Mouse (Mus musculus) embryonic facial prominence, embryonic 11.5 days (tissue): Measurements from ENCODE around the gene Rnf208. TPM values are rescaled to one million over a fixed set of nuclear protein-coding genes. Genes with fewer than 3 reads are reported as not detected.

Experiments
- ATAC-seq: fragments of 200-750 bp; cut with Nextera tagmentation; replicated peaks from 2 replicates; pipeline ENCODE4 v1.8.0; 2017; ENCODE audit warnings: low read depth; ENCODE audit not compliant: insufficient number of reproducible peaks, low FRiP score, low TSS enrichment
- DNase-seq: peaks from one replicate; pipeline ENCODE4 v3.0.0-alpha.2; 2015; ENCODE audit warnings: low spot score
- H3K27ac ChIP-seq: fragments of 300-500 bp; sonication (generic); replicated peaks from 2 replicates; pipeline ENCODE4 v1.5.1; 2014; ENCODE audit warnings: mild to moderate bottlenecking, low read depth, low read length, control low read depth
- H3K27me3 ChIP-seq: fragments of 300-500 bp; sonication (generic); 2 replicates; pipeline ENCODE4 v1.6.1; 2014; ENCODE audit warnings: mild to moderate bottlenecking, low read length, moderate library complexity, mixed read lengths; ENCODE audit not compliant: control insufficient read depth, insufficient read depth
- H3K36me3 ChIP-seq: fragments of 300-500 bp; sonication (generic); replicated peaks from 2 replicates; pipeline ENCODE4 v1.6.1; 2014; ENCODE audit warnings: low read depth, mild to moderate bottlenecking, low read length, moderate library complexity, mixed read lengths; ENCODE audit not compliant: control insufficient read depth, insufficient read depth
- H3K4me1 ChIP-seq: fragments of 300-500 bp; sonication (generic); 2 replicates; pipeline ENCODE4 v1.6.1; 2014; ENCODE audit warnings: low read length, mixed read lengths; ENCODE audit not compliant: control insufficient read depth, insufficient read depth
- H3K4me2 ChIP-seq: fragments of 300-500 bp; sonication (generic); 2 replicates; pipeline ENCODE4 v1.6.1; 2014; ENCODE audit warnings: low read depth, mild to moderate bottlenecking, control low read depth, low read length, moderate library complexity
- H3K4me3 ChIP-seq: fragments of 300-500 bp; sonication (generic); 2 replicates; pipeline ENCODE4 v1.5.1; 2014; ENCODE audit warnings: low read depth, low read length, control low read depth
- H3K9ac ChIP-seq: fragments of 300-500 bp; sonication (generic); replicated peaks from 2 replicates; pipeline ENCODE4 v1.6.1; 2014; ENCODE audit warnings: mild to moderate bottlenecking, control low read depth, low read length
- H3K9me3 ChIP-seq: fragments of 300-500 bp; sonication (generic); replicated peaks from 2 replicates; pipeline ENCODE4 v1.6.1; 2016; ENCODE audit warnings: mild to moderate bottlenecking, low read length, inconsistent platforms, mixed read lengths; ENCODE audit not compliant: control insufficient read depth
- WGBS: fragments of 180-500 bp; shearing (Covaris S2); extraction: QIAGEN DNeasy Blood & Tissue Kit; methylation state at CpG from one replicate; pipeline ENCODE4 v1.1.7; 2014; 5-methylcytosine and 5-hydroxymethylcytosine counted together
- polyA plus RNA-seq: library from polyadenylated mRNA; unstranded; fragments of >200 nt; fragmentation: Nextera tagmentation; extraction: Ambion mirVana; gene quantifications from 2 replicates; pipeline ENCODE4 v1.2.1, GENCODE M21; 2014

The Rnf208 gene
- polyA plus RNA-seq, 1 experiment from 2014 or later, result 7.4 TPM

- no peak overlapping the region for H3K4me2 ChIP-seq
- no peaks in the 10 kb centered on the region for H3K9me3 ChIP-seq
- no peak overlapping the region for H3K27ac ChIP-seq
- DNase-seq (no peak), ATAC-seq (no peak)
- peaks cover 9% of the 10 kb centered on the region for H3K4me1 ChIP-seq
- H3K9ac ChIP-seq, result no peak overlapping the region
- H3K4me3 ChIP-seq, result no peak overlapping the region
- H3K36me3 ChIP-seq, result no peaks in the 10 kb centered on the region; the same call in 1 of the 2 replicates
- WGBS, result 64% methylated on average over 6 of the region's 6 CpGs
- peaks cover 12% of the 10 kb centered on the region for H3K27me3 ChIP-seq
These were observed 24.0 kb downstream of the Rnf208 start for GRCm38 (mm10) chr2:25265897-25266656.

DNA sequence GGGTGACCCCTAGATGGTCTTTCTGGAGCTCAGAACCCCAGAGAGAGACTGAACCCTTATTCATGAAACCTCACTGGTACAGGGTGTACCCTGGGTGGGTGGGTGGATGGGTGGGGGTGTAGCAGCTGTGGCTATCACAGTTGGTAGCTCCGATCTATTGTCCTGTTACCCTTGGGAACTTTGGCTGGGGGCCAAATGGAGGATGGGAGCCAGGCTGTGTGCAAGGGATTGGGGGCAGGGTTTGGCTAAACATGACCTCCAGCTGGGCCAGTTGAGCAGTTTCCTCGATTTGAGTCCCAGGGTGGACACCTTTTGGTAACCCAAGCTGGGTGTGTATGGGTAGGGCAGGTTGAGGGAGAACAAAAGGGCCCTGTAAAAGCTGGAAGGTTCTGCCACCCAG, 24.7 kb downstream of the Rnf208 start:
- WGBS, result 58% methylated on average over 2 of the region's 2 CpGs
- ATAC-seq, result no peak
- H3K4me1 ChIP-seq, result peaks cover 9% of the 10 kb centered on the region
- H3K9me3 ChIP-seq, result no peaks in the 10 kb centered on the region
- no peak overlapping the region for H3K4me3 ChIP-seq
- no peak overlapping the region for H3K9ac ChIP-seq
- no peak overlapping the region for H3K4me2 ChIP-seq
- H3K27ac ChIP-seq, result no peak overlapping the region
- no peaks in the 10 kb centered on the region; the same call in 1 of the 2 replicates for H3K36me3 ChIP-seq
- peaks cover 12% of the 10 kb centered on the region for H3K27me3 ChIP-seq
- DNase-seq, result no peak

DNA sequence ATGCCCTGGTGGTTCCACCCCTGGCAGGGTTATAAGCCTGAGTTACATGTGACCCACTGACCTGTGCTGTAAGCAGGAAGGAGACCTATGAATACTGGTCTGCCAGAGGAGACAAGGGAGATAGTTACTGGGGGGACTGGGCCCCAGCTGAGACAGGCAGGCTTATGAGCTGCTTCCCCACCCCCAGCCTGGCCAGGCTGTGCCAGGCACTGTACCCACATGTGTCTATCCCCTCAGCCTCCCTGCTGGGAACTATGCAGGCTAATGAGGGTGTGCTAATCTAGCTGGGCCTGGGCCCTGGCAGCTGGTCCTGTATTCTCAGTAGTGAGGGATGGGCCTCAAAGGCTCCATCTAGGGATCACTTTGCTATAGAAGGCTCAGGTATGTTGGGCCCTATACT, 25.2 kb downstream of the Rnf208 start:
- Histone ChIP-seq H3K27ac (no peak overlapping the region), H3K9me3 (no peaks in the 10 kb centered on the region), H3K4me2 (no peak overlapping the region), H3K36me3 (no peaks in the 10 kb centered on the region; the same call in 1 of the 2 replicates), H3K4me1 (peaks cover 9% of the 10 kb centered on the region), H3K4me3 (no peak overlapping the region), H3K9ac (no peak overlapping the region), H3K27me3 (peaks cover 12% of the 10 kb centered on the region)
- ATAC-seq (no peak), DNase-seq (no peak)

DNA sequence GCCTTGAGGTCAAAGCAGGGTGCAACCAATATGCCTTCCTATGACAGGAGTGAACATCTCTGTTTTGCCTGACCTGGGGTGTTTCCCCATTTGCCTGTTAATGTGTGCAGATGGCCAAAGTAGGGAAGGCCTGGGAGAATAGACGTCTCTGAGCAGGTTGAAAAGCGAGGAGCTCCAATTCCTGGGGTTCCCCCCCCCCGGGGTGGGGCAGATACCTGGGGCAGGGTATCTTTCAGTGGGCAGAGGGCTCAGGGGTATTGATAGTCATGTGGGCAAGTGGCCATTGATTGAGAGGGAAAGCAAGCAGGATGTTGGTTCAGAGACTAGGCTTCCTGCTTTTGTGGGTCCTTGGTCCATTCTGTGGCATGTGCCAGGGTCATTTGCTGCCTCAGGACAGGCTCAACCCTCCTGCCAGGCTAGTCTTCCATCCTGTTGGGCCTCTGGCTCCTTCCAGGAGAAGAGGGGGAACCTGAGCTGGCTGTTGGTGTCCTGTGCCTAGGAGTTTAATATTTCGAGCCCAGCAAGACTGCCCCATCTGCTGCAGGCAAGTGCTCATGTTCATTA, 25.8 kb downstream of the Rnf208 start:
- peaks cover 12% of the 10 kb centered on the region for H3K27me3 ChIP-seq
- H3K36me3 ChIP-seq, result no peaks in the 10 kb centered on the region; the same call in 1 of the 2 replicates
- no peak overlapping the region for H3K4me3 ChIP-seq
- H3K9ac ChIP-seq, result no peak overlapping the region
- no peak for DNase-seq
- no peak overlapping the region for H3K27ac ChIP-seq
- peaks cover 9% of the 10 kb centered on the region for H3K4me1 ChIP-seq
- 74% methylated on average over 4 of the region's 4 CpGs for WGBS
- ATAC-seq, result no peak
- H3K4me2 ChIP-seq, result no peak overlapping the region
- no peaks in the 10 kb centered on the region for H3K9me3 ChIP-seq

DNA sequence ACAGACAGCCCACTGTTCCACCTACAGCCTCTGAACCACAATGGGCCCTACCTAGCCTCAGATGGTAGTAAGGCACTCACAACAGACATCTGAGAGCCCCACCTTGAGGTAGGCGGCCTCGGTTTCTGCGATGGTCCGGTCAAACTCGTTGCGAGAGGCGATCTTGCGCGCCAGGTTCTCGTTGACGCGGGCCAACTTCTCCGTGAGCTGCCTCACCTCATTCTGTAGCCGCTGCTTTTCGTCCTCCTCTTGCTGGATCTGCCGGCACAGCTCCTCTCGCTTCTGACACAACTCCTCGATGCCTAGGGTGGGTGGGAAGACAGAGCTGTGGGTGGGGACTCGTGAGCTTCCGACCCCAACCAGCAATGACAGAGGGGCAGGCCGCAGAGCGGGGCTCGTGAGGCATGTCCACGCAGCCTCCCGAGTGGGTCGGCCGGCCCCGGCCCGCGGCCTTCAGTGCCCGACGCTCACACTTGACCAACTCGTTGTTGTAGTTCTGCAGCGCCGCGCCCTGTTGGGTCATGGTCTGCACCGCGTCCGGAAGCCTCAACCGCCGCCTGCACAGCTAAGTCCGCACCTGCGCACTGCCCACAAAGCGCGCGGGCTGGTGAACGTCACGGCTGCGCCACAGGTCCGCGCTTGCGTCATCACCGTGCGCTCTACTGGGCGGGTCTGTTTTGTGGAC, 29.9 kb downstream of the Rnf208 start, which contains the start of the genes Ssna1 and Anapc2:
Gene Ssna1, minus strand, starts transcription at position 612 of the 685 bp plus-strand sequence.
Gene Anapc2, plus strand, starts transcription at position 652 of the 685 bp plus-strand sequence.
- H3K4me1 ChIP-seq, result peaks cover 4% of the 10 kb centered on the region; the same call in 1 of the 2 replicates
- H3K9ac ChIP-seq, result peak within 1 kb of the TSS; percentile 87
- peak within 1 kb of the TSS; percentile 90 for H3K4me2 ChIP-seq
- no peaks in the 10 kb centered on the region for H3K27me3 ChIP-seq
- under 1% methylated on average over 54 of the region's 55 CpGs for WGBS
- H3K9me3 ChIP-seq, result no peaks in the 10 kb centered on the region
- ATAC-seq (peak; percentile 94), DNase-seq (peak; percentile 99)
- H3K27ac ChIP-seq, result peak within 1 kb of the TSS; percentile 22; the same call in 1 of the 2 replicates
- peaks cover 5% of the 10 kb centered on the region for H3K36me3 ChIP-seq
- H3K4me3 ChIP-seq, result peak within 1 kb of the TSS; percentile 94

DNA sequence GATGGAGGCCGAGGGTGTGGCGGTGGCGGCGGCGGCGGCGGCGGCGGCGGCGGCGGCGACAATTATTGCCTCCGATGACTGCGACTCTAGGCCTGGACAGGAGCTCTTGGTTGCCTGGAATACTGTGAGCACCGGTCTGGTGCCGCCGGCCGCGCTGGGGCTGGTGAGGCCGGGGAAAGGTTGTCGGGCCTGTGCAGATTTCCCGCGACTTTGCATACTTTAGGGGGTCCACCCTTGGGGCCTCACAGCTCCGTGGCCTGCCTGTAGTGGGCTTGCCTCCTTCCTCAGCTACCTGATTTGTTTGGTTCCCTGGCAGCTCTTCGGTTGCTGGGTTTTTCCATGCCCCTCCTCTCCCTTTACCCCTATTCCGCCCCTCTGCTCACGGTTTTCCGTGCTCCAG, 30.5 kb downstream of the Rnf208 start:
- Histone ChIP-seq H3K4me3 (peak overlapping the region; percentile 94), H3K27ac (no peak overlapping the region; the same call in 1 of the 2 replicates), H3K9ac (peak overlapping the region; percentile 87), H3K27me3 (no peaks in the 10 kb centered on the region), H3K9me3 (no peaks in the 10 kb centered on the region), H3K4me1 (peaks cover 4% of the 10 kb centered on the region; the same call in 1 of the 2 replicates), H3K4me2 (peak overlapping the region; percentile 90), H3K36me3 (peaks cover 7% of the 10 kb centered on the region)
- ATAC-seq (peak; percentile 56), DNase-seq (no peak)
- WGBS, result under 1% methylated on average over 29 of the region's 29 CpGs

DNA sequence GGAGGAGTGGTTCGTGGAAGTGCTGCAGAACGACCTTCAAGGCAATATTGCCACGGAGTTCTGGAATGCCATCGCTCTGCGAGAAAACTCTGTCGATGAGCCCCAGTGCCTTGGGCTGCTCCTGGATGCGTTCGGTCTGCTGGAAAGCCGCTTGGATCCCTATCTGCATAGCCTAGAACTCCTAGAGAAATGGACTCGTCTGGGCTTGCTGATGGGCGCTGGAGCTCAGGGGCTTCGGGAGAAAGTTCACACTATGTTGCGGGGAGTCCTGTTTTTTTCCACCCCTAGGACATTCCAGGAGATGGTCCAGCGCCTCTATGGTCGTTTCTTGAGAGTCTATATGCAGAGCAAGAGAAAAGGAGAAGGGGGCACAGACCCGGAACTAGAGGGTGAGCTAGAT, 31.0 kb downstream of the Rnf208 start:
- H3K9ac ChIP-seq, result peak overlapping the region; percentile 87
- no peak for DNase-seq
- H3K4me1 ChIP-seq, result peaks cover 4% of the 10 kb centered on the region; the same call in 1 of the 2 replicates
- 42% methylated on average over 16 of the region's 16 CpGs for WGBS
- H3K4me3 ChIP-seq, result peak overlapping the region; percentile 94
- peak overlapping the region; percentile 90 for H3K4me2 ChIP-seq
- H3K27me3 ChIP-seq, result no peaks in the 10 kb centered on the region
- no peak overlapping the region for H3K27ac ChIP-seq
- H3K36me3 ChIP-seq, result peaks cover 10% of the 10 kb centered on the region
- no peak for ATAC-seq
- no peaks in the 10 kb centered on the region for H3K9me3 ChIP-seq
